Mouse (Mus musculus): ENCODE measurements around the gene Myh11. TPM values are rescaled to one million over a fixed set of nuclear protein-coding genes. Genes with fewer than 3 reads are reported as not detected.

The Myh11 gene
- polyA plus RNA-seq (2012; rRNA removed) = 4.1 and 4.8 TPM in 2 replicates

- TF ChIP-seq CTCF (IDR thresholded peaks at IDR 0.05; ENCODE audit: extremely low read depth, insufficient read depth, low read length) (peak; percentile 20; the same call in 1 of the 2 replicates), POLR2A (IDR thresholded peaks at IDR 0.05; ENCODE audit: extremely low read depth, insufficient read depth, low read length) (no peak)
- H3K27ac ChIP-seq (ENCODE audit: insufficient read depth, low read length) = no peak within 1 kb of the TSS
- H3K4me1 ChIP-seq (ENCODE audit: control insufficient read depth, insufficient read depth, low read length) = no peaks in the 10 kb centered on the region
- no peak within 1 kb of the TSS for H3K4me3 ChIP-seq (ENCODE audit: insufficient read depth, low read length)
Observed at GRCm38 (mm10) chr16:14291223-14291622, at the start of gene Myh11. Myh11 (minus strand) TSS chr16:14291372.

DNA sequence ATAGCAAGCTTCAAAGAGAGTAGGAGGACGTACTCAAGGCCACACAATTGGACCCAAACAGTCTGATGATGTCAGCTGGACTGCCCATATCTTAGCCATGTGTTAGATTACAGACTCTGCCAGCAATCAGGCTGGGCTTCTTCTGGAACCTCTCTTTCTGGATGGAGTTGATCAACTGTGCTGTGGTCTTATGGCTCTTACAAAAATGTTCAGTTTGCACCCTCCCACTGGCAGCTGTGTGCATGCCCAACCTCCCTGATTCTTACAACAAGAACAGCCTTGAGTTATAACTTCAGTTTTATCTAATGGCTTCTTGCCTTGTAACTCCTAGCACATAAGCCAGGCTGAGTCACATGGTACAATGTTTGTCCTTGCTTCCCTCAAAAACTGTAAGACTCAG lies 37.0 kb upstream of the Myh11 start:
- TF ChIP-seq POLR2A (IDR thresholded peaks at IDR 0.05; ENCODE audit: extremely low read depth, insufficient read depth, low read length) (no peak), CTCF (IDR thresholded peaks at IDR 0.05; ENCODE audit: extremely low read depth, insufficient read depth, low read length) (no peak)
- Histone ChIP-seq H3K4me3 (ENCODE audit: insufficient read depth, low read length) (no peak overlapping the region), H3K4me1 (ENCODE audit: control insufficient read depth, insufficient read depth, low read length) (no peaks in the 10 kb centered on the region)

GRCm38 (mm10) chr16:14320494-14320893 lies 29.3 kb upstream of the Myh11 start:
- TF ChIP-seq POLR2A (IDR thresholded peaks at IDR 0.05; ENCODE audit: extremely low read depth, insufficient read depth, low read length) = no peak
- no peak for TF ChIP-seq CTCF (IDR thresholded peaks at IDR 0.05; ENCODE audit: extremely low read depth, insufficient read depth, low read length)
- Histone ChIP-seq H3K4me3 (ENCODE audit: insufficient read depth, low read length) (no peak overlapping the region), H3K4me1 (ENCODE audit: control insufficient read depth, insufficient read depth, low read length) (0 out of 2 replicates have a peak, but pooled peaks cover 1% of the 10 kb centered on the region), H3K27ac (ENCODE audit: insufficient read depth, low read length) (no peak overlapping the region)

More for the DNA sequence above, 37.0 kb upstream of the Myh11 start:
- no peak overlapping the region for H3K27ac ChIP-seq (ENCODE audit: insufficient read depth, low read length)

GRCm38 (mm10) chr16:14319681-14320080 lies 28.5 kb upstream of the Myh11 start:
- TF ChIP-seq CTCF (IDR thresholded peaks at IDR 0.05; ENCODE audit: extremely low read depth, insufficient read depth, low read length) = no peak
- Histone ChIP-seq H3K27ac (ENCODE audit: insufficient read depth, low read length) (no peak overlapping the region), H3K4me3 (ENCODE audit: insufficient read depth, low read length) (no peak overlapping the region), H3K4me1 (ENCODE audit: control insufficient read depth, insufficient read depth, low read length) (0 out of 2 replicates have a peak, but pooled peaks cover 1% of the 10 kb centered on the region)

DNA sequence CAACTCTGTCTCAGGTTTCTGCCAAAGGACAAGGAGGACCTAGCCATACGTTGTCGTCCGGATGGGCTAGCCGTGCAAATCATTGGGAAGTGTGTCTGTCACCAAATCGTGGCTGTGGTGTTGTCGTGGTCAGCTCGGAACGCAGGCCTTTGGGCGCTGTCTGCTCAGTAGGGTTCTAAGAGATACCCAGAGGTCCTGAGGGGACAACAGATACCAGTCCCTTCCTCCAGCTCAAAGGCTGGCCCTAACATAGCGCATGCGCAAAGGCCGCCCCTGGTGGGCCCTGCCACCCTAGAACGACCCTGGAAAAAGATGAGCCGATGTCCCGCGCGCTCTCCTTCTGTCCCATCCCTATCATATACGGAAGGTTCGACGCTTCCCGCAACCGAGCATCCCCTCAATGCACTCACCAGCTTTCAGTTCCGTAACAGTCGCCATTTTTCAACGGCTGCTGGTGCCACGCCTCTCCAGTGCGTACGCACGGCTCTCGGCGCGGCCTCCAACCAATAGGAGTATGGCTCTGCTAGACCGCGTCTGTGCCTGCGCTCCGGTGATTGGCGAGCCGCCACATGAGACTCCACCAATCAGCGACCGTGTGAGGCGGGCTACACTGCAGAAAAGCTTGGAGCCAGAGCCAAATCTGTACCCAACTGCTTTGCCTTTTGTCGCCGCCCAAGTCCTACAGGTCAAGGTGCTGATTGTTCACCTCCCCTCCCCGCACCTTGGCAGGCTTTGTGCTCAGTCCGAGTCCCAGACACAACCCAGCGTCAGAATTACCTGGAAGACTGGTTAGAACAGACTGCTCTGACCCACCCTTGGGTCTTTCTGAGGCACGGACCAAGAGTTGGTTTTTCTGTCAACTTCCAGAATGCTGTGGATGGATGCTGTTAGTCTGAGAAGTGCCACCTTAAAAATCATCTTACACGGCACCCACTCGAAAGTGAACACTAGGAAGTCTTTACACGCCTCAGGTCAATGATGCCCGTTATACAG lies 26.0 kb upstream of the Myh11 start, which contains the start of gene Fopnl:
TSS of gene Fopnl (minus strand) at position 522 of the 993 bp plus-strand sequence.
- H3K4me1 ChIP-seq (ENCODE audit: control insufficient read depth, insufficient read depth, low read length) = peaks cover 1% of the 10 kb centered on the region; the same call in 1 of the 2 replicates
- peak within 1 kb of the TSS; percentile 61 for H3K27ac ChIP-seq (ENCODE audit: insufficient read depth, low read length)
- TF ChIP-seq CTCF (IDR thresholded peaks at IDR 0.05; ENCODE audit: extremely low read depth, insufficient read depth, low read length) (no peak), POLR2A (IDR thresholded peaks at IDR 0.05; ENCODE audit: extremely low read depth, insufficient read depth, low read length) (peak; percentile 90)
- peak within 1 kb of the TSS; percentile 93 for H3K4me3 ChIP-seq (ENCODE audit: insufficient read depth, low read length)

DNA sequence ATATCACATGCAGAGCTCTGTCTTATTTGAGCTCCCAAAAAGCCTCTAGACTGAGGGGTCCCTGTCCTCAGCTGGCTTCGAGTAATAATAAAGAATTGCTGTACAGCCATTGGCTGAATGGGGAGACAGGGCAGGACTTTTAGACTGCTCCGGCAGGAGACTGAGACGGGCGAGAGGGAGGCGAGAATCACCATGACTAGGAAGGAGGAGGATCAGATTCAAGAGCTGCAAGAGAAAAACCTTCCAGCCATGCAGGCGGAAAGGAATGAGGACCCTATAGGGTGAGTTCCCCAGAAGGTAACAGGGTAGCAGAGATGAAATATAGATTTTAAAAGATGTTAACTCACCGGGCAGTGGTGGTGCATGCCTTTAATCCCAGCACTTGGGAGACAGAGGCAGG lies 21.7 kb upstream of the Myh11 start:
- no peaks in the 10 kb centered on the region; the same call in 1 of the 2 replicates for H3K4me1 ChIP-seq (ENCODE audit: control insufficient read depth, insufficient read depth, low read length)
- TF ChIP-seq CTCF (IDR thresholded peaks at IDR 0.05; ENCODE audit: extremely low read depth, insufficient read depth, low read length) = no peak
- no peak for TF ChIP-seq POLR2A (IDR thresholded peaks at IDR 0.05; ENCODE audit: extremely low read depth, insufficient read depth, low read length)
- H3K27ac ChIP-seq (ENCODE audit: insufficient read depth, low read length) = no peak overlapping the region

GRCm38 (mm10) chr16:14311371-14311770 lies 20.2 kb upstream of the Myh11 start:
- H3K4me3 ChIP-seq (ENCODE audit: insufficient read depth, low read length) = no peak overlapping the region
- no peaks in the 10 kb centered on the region; the same call in 1 of the 2 replicates for H3K4me1 ChIP-seq (ENCODE audit: control insufficient read depth, insufficient read depth, low read length)
- H3K27ac ChIP-seq (ENCODE audit: insufficient read depth, low read length) = no peak overlapping the region
- TF ChIP-seq POLR2A (IDR thresholded peaks at IDR 0.05; ENCODE audit: extremely low read depth, insufficient read depth, low read length) = no peak
- peak; percentile 66 for TF ChIP-seq CTCF (IDR thresholded peaks at IDR 0.05; ENCODE audit: extremely low read depth, insufficient read depth, low read length)

More for the DNA sequence above, 21.7 kb upstream of the Myh11 start:
- no peak overlapping the region for H3K4me3 ChIP-seq (ENCODE audit: insufficient read depth, low read length)

DNA sequence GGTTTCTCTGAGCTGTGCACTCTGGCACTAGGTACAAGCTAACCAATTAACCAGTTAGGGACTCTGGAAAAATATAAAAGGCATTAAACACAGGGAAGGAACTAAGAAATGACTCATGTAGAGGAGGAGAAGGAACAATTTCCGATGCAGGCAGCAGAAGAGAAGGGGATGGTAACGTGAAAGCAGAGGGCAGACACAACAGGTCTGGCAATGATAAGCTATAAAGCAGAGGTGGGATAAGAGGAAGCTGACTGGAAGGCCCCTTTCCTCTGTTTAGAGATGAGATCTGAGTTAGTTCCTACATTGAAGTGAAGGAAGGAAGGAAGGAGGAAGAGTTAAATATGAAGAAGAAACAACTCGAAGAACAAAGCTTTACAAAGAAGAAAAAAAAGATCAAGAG lies 18.7 kb upstream of the Myh11 start:
- no peak overlapping the region for H3K27ac ChIP-seq (ENCODE audit: insufficient read depth, low read length)
- TF ChIP-seq CTCF (IDR thresholded peaks at IDR 0.05; ENCODE audit: extremely low read depth, insufficient read depth, low read length) (no peak), POLR2A (IDR thresholded peaks at IDR 0.05; ENCODE audit: extremely low read depth, insufficient read depth, low read length) (no peak)

DNA sequence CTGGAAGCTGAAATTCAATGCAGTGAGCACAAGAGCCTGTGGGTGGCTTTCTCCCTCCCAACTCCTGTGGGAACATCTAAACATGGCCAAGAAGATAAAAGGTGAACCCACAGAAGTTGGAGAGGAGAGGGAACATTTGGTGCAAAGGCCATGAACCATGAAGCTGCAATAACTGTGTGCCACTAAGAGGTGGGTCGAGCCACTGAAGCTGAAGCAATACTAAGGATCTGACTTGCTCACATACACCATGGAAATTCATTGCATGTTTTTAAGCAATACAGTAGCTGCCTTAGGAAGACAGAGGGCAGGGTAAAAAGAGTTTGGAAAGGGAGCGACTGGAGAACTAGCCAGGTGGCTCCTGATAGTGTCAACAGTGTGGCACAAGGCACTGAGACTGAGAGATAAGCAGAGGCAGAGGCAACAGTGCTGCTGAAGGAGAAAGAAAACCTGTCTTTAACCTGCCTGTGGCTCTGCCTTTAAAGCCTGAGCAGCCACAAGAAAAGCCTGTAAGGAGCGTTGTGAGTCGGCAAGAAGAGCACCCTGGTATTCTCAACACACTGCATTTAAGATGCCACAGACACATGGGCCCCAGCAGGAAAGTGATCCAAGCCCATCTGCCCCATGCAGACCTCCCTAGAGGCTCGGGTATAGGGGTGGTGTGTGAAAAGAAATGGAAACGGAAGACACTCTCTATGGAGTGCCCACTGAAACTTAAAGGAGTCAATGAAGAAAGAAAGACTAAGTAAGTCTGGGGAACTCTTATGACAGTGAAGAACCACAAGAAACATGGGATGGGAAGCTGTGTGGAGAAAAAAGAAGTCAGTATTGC lies 17.3 kb upstream of the Myh11 start:
- no peaks in the 10 kb centered on the region; the same call in 1 of the 2 replicates for H3K4me1 ChIP-seq (ENCODE audit: control insufficient read depth, insufficient read depth, low read length)
- no peak overlapping the region for H3K4me3 ChIP-seq (ENCODE audit: insufficient read depth, low read length)
- no peak overlapping the region for H3K27ac ChIP-seq (ENCODE audit: insufficient read depth, low read length)
- TF ChIP-seq CTCF (IDR thresholded peaks at IDR 0.05; ENCODE audit: extremely low read depth, insufficient read depth, low read length) (no peak), POLR2A (IDR thresholded peaks at IDR 0.05; ENCODE audit: extremely low read depth, insufficient read depth, low read length) (no peak)

More for the DNA sequence above, 18.7 kb upstream of the Myh11 start:
- Histone ChIP-seq H3K4me3 (ENCODE audit: insufficient read depth, low read length) (no peak overlapping the region), H3K4me1 (ENCODE audit: control insufficient read depth, insufficient read depth, low read length) (no peaks in the 10 kb centered on the region; the same call in 1 of the 2 replicates)
